Mouse (Mus musculus) ES-E14 (cell line): ENCODE data around the gene Sox12.

Source experiments
- CHD2 ChIP-seq: IDR thresholded peaks from 2 replicates; pipeline ENCODE4 v1.6.1; 2014; ENCODE audit warnings: mild to moderate bottlenecking, low read depth, low read length, inconsistent platforms
- HCFC1 ChIP-seq: IDR thresholded peaks from 2 replicates; pipeline ENCODE4 v1.6.1; 2012; ENCODE audit warnings: low read length, inconsistent platforms, borderline replicate concordance; ENCODE audit not compliant: insufficient read depth
- MAFK ChIP-seq: IDR thresholded peaks from 2 replicates; pipeline ENCODE4 v1.6.1; 2014; ENCODE audit warnings: mild to moderate bottlenecking, low read depth, low read length, inconsistent platforms; ENCODE audit not compliant: insufficient read depth
- ZC3H11A ChIP-seq: IDR thresholded peaks from 2 replicates; pipeline ENCODE4 v1.6.1; 2012; ENCODE audit warnings: low read depth, mild to moderate bottlenecking, inconsistent platforms, low read length, borderline replicate concordance
- ZNF384 ChIP-seq: IDR thresholded peaks from 2 replicates; pipeline ENCODE4 v1.6.1; 2012; ENCODE audit warnings: low read depth, low read length, inconsistent platforms

- TF ChIP-seq ZNF384 = no peak
- no peak for TF ChIP-seq MAFK
- no peak for TF ChIP-seq CHD2
- TF ChIP-seq HCFC1 = no peak
- no peak for TF ChIP-seq ZC3H11A
These were observed 45.4 kb upstream of the Sox12 start for GRCm38 (mm10) chr2:152443281-152443680.
